In the genomic region with DNA sequence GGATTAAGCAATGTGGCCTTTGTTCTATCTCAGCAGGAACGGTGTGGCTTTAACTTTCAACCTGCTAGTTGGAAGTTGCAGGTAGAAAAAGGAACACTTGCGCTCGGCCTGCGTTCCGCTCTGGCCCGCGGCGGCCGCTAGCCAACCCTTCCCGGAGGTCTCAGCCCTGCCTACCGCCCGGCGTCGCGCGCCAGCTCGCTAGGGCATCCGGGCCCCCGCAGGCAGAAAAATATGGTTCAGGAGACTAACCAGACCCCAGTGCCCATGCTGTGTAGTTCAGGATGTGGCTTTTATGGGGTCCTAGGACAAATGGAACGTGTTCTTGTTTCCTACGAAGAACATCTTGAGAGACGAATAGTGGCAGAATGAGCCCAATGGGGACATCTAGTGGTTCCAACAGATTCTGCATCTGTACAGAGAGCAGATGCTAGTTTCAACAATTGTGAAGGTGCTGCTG, we compare ENCODE assay signal across 8 mouse cellular contexts. TPM values are rescaled to one million over a fixed set of nuclear protein-coding genes. Genes with fewer than 3 reads are reported as not detected.
DNase-seq lines count a peak whose midpoint lies in the region; ATAC-seq lines count a peak whose summit lies in the region.

No protein-coding gene starts in this region.

- under 1% methylated on average over 22 of the region's 22 CpGs for WGBS in embryonic facial prominence, embryonic 10.5 days
- under 1% methylated on average over 22 of the region's 22 CpGs for WGBS in heart, embryonic 15.5 days
- WGBS in liver, embryonic 12.5 days (ENCODE audit: insufficient replicate concordance) = 1% methylated on average over 22 of the region's 22 CpGs

- DNase-seq in CD4-positive, CD25-positive, alpha-beta regulatory T cell, adult 2 months (ENCODE audit: low read depth, low spot score) = peak; percentile 70
- peak; percentile 8 for DNase-seq in adrenal gland, adult 8-10 months
- peak; percentile 73 for DNase-seq in embryonic facial prominence, embryonic 10.5 days (ENCODE audit: low spot score)
- peak; percentile 45 to 49 for DNase-seq in kidney, postnatal 25 days
- DNase-seq in natural killer cell, adult 2 months (ENCODE audit: low spot score in 2 of 2) = peak; percentile 7 to 10
- DNase-seq in testis, postnatal 14 days (ENCODE audit: low spot score) = peak; percentile 19

- ATAC-seq in heart, embryonic 15.5 days (replicated peaks; ENCODE audit: insufficient number of reproducible peaks, insufficient read depth, low FRiP score, low read depth) = no peak
- no peak for ATAC-seq in liver, embryonic 12.5 days

- H3K27ac ChIP-seq in embryonic facial prominence, embryonic 10.5 days (replicated peaks) = peak overlapping the region; percentile 86
- H3K27ac ChIP-seq in heart, embryonic 15.5 days = no peak overlapping the region
- no peak overlapping the region for H3K27ac ChIP-seq in liver, embryonic 12.5 days

- peak overlapping the region; percentile 47 for H3K9ac ChIP-seq in heart, embryonic 15.5 days
- H3K9ac ChIP-seq in liver, embryonic 12.5 days = peak overlapping the region; percentile 35; the same call in 1 of the 2 replicates

- no peaks in the 10 kb centered on the region for H3K36me3 ChIP-seq in embryonic facial prominence, embryonic 10.5 days (replicated peaks)
- no peaks in the 10 kb centered on the region for H3K36me3 ChIP-seq in heart, embryonic 15.5 days
- H3K36me3 ChIP-seq in liver, embryonic 12.5 days = no peaks in the 10 kb centered on the region

- no peaks in the 10 kb centered on the region for H3K9me3 ChIP-seq in embryonic facial prominence, embryonic 10.5 days
- H3K9me3 ChIP-seq in heart, embryonic 15.5 days (replicated peaks) = no peaks in the 10 kb centered on the region
- H3K9me3 ChIP-seq in liver, embryonic 12.5 days (replicated peaks) = no peaks in the 10 kb centered on the region

- H3K4me2 ChIP-seq in heart, embryonic 15.5 days = peak overlapping the region; percentile 81
- peak overlapping the region; percentile 73 for H3K4me2 ChIP-seq in liver, embryonic 12.5 days

- H3K4me3 ChIP-seq in embryonic facial prominence, embryonic 10.5 days = peak overlapping the region; percentile 65
- peak overlapping the region; percentile 57 for H3K4me3 ChIP-seq in heart, embryonic 15.5 days
- H3K4me3 ChIP-seq in liver, embryonic 12.5 days = peak overlapping the region; percentile 47

- H3K4me1 ChIP-seq in embryonic facial prominence, embryonic 10.5 days = no peaks in the 10 kb centered on the region
- no peaks in the 10 kb centered on the region for H3K4me1 ChIP-seq in heart, embryonic 15.5 days (replicated peaks)
- H3K4me1 ChIP-seq in liver, embryonic 12.5 days = no peaks in the 10 kb centered on the region

- H3K27me3 ChIP-seq in embryonic facial prominence, embryonic 10.5 days (replicated peaks; ENCODE audit: low read depth, poor library complexity, severe bottlenecking) = peaks cover 13% of the 10 kb centered on the region
- H3K27me3 ChIP-seq in heart, embryonic 15.5 days = no peaks in the 10 kb centered on the region
- H3K27me3 ChIP-seq in liver, embryonic 12.5 days (replicated peaks) = peaks cover 3% of the 10 kb centered on the region; the same call in 1 of the 2 replicates

RNA-seq across cellular contexts. Expression of gene Gm281, which starts 12.6 kb away (rescaled TPM):
- total RNA-seq in adrenal gland, adult 8-10 months (2022) = not detected
- polyA plus RNA-seq in embryonic facial prominence, embryonic 10.5 days (2016; fragmentation: Nextera tagmentation; extraction: Ambion mirVana) = not detected in 2 replicates
- not detected in 2 replicates for polyA plus RNA-seq in heart, embryonic 15.5 days (2015; fragmentation: Nextera tagmentation; extraction: Ambion mirVana)
- polyA plus RNA-seq in liver, embryonic 12.5 days (2016; fragmentation: Nextera tagmentation; extraction: Ambion mirVana) = not detected in 2 replicates

RNA-seq across cellular contexts. Expression of gene Atxn7, which starts 59.6 kb away (rescaled TPM):
- total RNA-seq in adrenal gland, adult 8-10 months (2022) = 10 to 100 TPM; 20.2 to 34.2 (median 26.0) TPM
- 2.9 and 3.5 TPM in 2 replicates for polyA plus RNA-seq in embryonic facial prominence, embryonic 10.5 days (2016; fragmentation: Nextera tagmentation; extraction: Ambion mirVana)
- polyA plus RNA-seq in heart, embryonic 15.5 days (2015; fragmentation: Nextera tagmentation; extraction: Ambion mirVana) = 3.0 and 3.4 TPM in 2 replicates
- polyA plus RNA-seq in liver, embryonic 12.5 days (2016; fragmentation: Nextera tagmentation; extraction: Ambion mirVana) = 2.0 and 2.5 TPM in 2 replicates

Comparison
In these comparisons a context has a peak if more than half of its experiments do, and no peak if none do; other contexts are left out.
1. DNase-seq: peak in every context shown above with its lines; median percentile 73 in embryonic facial prominence, embryonic 10.5 days; 70 in CD4-positive, CD25-positive, alpha-beta regulatory T cell, adult 2 months; 47 in kidney, postnatal 25 days; 19 in testis, postnatal 14 days; 8 in natural killer cell, adult 2 months; 8 in adrenal gland, adult 8-10 months.